Mouse (Mus musculus) kidney, adult 8-10 months (tissue): ENCODE results near the gene Hras.

Source experiments
- DNase-seq, 2 experiments: peaks; one replicate each; pipeline ENCODE4 v3.0.0; 2022

Hras gene

DNA sequence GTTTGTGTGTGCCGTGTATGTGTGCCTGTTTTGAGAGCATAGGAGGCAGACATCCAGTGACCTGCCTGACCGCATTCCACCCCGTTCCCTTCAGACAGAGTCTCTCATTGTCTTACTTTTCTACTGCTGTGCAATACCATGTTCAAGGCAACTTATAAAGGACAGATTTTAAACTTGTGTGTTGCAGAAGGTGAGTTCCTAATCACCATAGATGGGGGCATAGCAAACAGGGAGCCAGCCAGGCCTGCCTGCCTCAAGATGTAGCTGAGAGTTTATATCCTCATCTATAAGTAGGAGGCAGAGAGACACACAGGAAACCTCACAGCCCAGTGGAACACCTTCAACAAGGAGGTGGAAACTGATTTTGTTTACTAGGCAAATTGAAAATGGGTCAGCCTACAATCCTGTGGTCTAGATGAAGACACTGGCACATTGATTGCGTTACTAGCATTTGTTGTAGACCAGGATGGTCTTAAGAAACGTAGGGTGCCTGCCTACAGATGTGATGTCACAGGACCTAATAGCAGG lies 20.4 kb downstream of the Hras start:
- no peak for DNase-seq

DNA sequence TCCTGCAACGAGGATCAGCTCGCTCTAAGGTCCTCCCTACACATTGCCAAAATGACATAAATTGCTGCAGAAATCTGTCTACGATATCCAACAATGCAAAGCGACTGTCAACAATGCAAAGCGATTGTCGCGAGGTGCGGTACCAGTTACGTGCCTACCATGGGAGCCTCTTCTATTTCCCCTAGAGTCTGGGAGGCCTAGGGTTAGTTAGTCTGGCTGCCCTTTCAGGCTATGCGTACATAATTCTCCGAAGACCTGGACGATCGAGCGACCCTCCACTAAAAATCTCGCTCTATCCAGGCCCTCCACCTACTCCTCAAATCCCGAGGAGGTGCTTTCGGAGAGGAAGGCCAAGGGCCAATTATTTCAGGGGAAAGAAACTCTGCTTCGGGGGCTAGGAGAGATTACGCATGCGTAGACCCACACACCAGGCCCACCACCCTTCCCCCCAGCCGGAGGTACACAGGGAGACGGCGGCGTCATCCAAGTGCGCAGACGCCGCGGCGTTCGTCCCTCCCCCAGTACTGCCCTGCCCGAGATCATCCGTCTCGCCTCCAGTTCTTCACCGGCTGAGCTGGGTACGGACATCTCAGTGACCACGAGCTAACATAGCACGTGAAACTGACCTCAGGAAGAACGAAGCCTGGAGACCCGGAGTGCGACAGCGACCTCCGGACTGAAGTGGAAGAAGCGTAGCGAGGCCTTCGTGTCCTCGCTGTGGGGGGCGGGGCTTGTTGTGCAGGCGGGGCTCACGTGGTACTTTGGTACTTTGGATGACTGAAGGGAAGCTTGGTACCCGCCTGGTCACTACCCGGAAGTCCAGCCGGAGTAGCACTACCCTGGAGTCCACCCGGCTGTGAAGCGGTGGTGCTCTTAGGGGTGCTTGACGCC lies 21.4 kb downstream of the Hras start, which contains the start of gene Rnh1:
Gene Rnh1 (minus strand): TSS at position 742 of the 891 bp plus-strand sequence.
- peak; percentile 92 for DNase-seq

DNA sequence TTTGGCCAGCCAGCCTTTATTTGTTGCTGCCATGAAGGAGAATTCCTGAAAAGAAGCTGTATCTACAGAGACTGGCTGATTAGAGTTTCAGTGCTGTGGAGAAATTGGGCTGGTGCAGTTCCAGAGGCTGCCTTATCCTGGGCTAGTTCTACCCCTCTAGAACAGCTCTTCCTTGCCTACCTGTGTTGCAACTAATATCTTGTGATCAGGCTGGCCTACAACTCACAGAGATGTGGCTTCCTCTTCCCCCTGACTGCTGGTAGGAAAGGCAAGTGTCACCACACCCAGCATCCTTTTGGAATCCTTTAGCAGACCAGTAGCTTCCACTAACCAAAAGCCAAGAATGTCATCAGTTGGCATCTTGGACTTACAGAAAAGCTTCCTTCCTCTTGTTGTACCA lies 23.9 kb downstream of the Hras start:
- no peak for DNase-seq

DNA sequence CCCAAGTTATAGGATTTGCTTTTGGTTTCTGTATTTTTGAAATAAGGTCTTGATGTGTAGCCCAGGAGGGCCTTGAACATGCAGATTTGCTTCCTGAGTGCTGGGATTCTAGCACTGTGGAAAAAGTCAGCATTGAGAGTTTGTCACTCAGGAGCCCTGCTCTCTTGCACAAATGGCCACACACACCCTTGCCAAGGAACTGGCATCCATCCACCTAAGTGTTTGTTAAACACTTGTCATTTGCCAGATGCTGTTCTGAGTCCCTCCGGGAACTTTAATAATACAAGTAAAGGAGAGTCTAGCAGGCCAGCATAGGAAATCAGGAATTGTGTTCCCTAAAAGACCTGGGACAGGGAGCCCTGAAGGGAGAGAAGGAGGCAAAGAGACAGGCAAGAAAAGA lies 24.5 kb downstream of the Hras start:
- no peak for DNase-seq

DNA sequence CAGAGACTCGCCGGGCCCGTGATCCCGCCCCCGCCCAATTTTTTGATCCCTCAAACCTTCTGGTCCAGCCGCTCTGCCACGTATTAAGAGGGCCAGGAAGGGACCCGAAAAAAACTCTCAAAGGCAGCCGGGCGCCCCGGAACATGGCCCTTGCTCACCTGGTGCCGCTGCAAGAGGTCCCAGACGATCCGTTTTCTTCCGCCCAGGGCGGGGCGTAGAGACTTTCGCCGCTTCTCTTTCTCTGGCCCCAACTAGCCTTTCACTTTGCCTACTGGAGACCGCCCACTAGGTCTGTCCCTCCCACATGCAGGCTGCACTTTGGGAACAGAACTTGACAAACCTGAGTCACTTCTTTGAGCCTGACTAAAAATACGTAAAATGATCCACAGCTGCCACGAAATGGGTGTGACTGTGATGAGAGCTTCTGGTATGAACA lies 25.3 kb downstream of the Hras start:
- peak; percentile 74 to 80 for DNase-seq

DNA sequence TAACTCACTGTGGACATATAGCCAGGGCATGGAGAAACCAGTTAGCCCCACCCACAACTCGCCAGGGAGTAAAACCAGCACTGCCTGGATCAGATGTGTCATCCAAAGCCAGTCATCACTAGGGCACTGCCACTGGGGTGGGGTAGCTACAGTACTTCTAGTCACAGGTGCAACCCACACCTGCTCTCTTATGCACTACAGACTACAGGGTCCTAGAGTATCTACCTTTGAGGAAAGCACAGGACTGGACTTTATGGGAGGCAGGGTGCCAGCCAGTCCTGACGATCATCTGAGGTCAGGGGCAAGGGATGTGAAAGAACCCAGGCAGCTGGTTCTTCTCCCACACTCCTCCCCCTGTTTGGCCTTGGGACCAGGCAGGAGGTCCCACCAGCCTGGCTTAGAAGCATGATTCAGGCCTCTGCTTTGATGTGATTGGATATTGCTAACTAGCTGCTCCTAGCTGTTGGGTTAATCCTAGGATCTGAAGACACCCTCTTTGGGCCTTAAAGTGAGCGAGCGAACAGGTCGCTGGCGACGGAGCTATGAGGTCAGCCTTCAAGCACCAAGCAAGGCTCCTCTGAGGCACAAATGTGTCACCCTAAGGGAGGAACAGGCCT lies 25.8 kb downstream of the Hras start:
- DNase-seq, result no peak

DNA sequence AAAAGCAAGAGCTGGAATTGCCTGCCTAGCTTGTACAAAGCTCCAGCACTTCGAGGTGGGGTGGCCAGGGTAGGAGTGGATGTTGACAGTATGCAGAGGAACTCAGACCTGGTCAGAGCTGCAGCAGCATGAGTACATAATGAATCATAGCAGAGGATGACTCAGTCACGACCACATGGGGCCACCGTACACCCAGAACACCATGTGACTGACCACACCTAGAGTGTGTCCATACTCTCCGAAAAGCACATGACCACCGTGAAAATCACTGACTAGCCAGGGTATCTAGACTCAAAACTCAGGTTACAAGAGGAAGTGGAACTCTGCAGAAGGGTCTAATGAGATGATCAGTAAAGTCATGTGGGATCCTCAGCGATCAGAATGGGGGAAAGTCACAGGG lies 29.0 kb downstream of the Hras start:
- no peak for DNase-seq

DNA sequence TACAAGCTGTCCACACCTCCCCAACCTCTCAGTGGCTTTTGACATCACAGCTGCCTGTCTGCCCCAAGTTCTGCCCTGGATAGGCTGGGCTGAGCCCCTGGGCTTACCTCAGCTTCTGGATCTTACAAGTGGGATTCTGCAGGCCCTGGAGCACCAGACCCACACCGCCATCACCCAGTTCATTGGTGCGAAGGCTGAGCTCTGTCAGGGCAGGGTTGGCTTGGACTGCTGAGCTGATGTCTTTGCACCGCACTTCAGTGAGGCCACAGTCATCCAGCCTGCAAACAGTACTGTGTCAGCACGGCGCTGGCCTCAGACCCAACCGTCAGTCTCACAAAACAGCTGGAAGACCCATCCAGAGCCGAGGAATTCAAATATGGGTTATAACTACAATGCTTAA lies 29.4 kb downstream of the Hras start:
- no peak for DNase-seq

DNA sequence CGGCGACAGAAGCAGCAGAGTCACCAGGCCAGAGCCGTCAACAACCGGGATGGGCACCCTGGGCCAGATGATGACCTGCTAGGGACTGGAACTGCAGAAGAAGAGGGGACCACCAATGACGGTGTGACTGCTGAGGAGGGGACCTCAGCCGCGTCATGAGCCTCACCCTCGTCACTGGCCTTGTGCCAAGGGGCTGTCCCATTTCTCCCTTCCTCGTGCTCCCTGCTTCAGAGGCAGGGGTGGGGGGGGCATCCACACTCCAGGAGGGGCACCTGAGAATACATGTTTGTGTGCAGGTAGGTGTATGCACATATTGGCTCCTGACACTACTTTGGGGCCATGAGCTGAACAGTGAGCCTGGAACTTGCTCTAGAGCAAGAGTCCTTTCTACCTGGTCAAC lies 38.4 kb downstream of the Hras start:
- no peak for DNase-seq

DNA sequence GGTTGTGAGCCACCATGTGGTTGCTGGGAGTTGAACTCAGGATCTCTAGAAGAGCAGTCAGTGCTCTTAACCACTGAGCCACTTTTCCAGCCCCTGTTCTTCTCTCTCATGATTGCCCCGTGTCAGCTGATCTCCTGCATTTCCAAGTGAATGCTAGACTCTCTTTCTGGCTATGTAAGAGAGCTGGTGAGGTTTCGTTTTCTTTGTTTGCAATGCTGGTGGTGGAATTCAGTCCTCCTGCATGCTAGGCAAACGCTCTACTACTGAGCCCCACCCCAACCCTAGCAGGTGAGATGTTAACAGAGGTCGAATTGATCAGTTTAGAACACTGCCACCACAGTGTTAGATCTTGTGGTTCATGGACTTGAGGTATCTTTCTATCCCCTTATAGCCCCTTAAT lies 45.2 kb downstream of the Hras start:
- no peak for DNase-seq

DNA sequence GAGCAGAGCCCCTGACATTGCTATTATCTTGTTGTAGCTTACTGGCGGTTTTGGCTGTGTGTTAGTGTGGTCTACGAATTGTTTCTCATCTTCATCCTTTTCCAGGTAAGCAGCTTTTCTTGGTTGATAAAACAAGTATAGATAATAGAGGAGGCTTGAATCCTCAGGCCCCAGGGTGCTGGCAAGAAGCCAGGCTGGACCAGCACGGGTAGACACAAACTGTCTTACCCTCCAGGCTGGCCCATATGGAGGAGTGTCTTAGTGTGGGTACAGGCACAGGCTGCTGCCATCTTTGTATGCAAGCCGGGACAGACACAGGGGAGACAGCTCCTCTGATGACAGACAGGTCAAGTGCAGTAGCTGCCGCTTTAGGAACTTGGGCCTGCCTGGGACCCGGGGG lies 46.8 kb downstream of the Hras start:
- no peak for DNase-seq

DNA sequence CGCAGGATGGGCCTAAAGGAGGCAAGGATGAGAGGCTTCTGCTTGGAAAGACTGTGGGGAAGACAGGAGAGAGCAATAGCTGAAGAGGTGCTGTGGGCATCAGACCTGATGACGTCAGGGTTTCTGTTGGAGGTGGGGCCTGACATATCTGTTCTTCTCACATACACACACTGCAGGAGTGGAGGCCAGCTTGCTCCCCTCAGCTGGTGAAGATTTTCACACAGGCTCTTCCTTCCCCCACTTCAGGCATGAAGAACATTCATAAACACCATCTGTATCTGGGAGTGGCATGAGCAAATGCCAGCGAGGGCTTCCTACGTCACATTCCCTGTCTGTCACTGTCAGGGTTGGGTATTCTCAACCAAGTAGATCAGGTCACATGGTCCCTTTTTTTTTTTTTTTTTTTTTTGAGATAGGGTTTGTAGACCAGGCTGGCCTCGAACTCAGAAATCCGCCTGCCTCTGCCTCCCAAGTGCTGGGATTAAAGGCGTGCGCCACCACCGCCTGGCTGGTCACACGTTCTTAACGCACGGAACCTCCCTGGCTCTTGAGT lies 47.7 kb downstream of the Hras start:
- DNase-seq, result no peak

DNA sequence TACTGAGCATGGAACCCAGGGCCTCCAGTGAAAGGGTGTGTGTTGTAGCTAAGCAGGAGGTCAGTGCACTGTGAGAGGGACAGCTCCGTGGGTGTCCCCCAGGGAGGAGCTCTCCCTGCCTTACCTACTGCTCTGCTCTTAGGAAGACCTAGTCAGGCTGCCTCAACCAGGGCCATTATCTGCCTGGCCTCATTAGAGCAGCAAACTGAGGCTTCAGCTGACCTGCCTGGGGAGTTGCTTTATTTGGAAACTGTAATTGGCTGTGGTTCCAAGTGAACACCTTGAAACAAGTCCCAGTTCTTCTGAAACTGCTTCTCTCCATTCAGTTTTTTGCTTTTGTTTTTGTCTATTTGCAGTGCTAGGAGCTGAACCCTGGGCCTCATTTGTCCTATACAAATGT lies 48.4 kb downstream of the Hras start:
- DNase-seq, result no peak

DNA sequence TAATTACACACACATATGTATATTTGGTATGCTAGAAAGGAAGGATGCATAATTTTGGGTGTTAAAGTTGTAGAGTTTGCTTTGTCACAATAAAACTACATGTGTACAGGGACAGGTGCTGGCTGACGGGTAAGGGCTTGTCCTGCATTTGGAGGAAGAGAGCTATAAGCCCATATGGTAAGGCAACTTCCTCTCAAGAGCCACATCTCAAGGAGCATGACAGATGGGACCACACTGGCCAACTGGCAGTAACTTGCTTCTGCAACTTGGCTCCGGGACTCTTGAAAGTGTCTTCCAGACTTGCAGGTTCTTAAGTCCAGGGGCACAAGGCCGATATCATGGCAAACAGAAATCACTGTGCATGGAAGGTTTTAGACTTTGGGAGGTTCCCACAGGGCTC lies 49.2 kb downstream of the Hras start:
- no peak for DNase-seq

DNA sequence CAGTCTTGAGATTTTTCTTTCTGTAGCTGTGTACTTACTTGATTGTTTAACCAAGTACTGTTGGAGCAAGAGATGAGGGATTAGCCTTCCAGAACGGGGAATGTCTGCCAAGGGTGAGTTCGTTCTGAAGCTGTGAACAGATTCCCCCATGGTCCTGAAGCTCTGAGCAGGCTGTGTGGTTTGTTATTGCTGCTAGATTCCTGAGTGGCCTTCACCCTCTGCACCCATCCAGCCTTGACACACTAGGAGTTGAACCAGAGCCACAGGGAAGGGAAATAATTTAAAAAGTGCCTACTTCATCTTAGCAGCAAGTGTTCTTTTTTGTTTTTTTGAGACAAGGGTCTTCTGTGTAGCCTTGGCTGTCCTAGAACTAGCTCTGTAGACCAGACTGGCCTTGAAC lies 49.9 kb downstream of the Hras start:
- DNase-seq, result no peak

DNA sequence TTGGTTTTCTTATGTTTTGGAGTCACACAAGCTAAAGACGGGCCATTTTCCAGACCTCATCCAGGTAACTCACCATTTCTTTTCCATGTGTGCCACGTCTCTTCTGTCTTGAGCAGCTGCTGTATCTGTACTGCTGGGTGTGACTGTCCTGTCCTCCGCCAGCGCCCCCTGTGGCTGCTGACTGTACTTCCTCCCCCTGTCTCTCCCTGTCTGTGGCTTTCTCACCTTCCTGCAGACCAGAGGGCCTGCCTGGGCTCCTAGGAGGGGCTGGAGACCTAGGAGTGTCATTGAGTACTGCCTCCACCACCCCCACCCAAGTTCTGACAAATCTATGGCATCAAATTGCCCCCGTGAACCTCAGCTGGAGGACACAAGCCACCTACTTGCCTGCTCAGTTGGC lies 50.7 kb downstream of the Hras start:
- DNase-seq, result peak in 1 of 2 experiments; percentile 38

DNA sequence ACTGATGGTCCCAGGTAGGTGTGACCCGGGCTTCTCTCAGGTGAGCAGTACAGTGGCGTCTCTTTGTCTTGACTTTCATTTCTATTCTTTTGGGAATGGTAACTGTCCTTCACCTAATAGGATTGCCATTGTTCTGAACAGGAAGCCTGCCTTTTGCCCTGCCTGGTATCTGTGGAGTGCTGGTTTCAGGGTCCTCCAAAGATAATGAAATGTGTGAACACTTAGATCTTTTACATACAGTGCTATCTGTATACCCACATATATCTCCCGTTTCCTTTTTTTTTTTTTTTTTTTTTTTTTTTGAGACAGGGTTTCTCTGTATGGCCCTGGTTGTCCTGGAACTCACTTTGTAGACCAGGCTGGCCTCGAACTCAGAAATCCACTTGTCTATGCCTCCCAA lies 52.5 kb downstream of the Hras start:
- DNase-seq, result no peak
